Mouse (Mus musculus) liver, embryonic 14 days (tissue): Measurements from ENCODE around the gene Mag. TPM values are rescaled to one million over a fixed set of nuclear protein-coding genes. Genes with fewer than 3 reads are reported as not detected.

Experiments
- polyA plus RNA-seq: library from polyadenylated mRNA; depleted of rRNA; stranded (reverse); fragments of >200 nt; gene quantifications from 2 replicates; pipeline ENCODE4 v1.2.3, GENCODE M21; 2012; rRNA removed

The Mag gene
- polyA plus RNA-seq: 0.17 and 0.22 TPM in 2 replicates

GRCm38 (mm10) chr7:30914732-30915131, at the start of gene Mag:
Gene Mag, minus strand, starts transcription at chr7:30914873.

GRCm38 (mm10) chr7:30956756-30957366, 42.2 kb upstream of the Mag start, which contains the start of gene Usf2:
Gene Usf2, minus strand, starts transcription at chr7:30956803.

GRCm38 (mm10) chr7:30943909-30944635, 29.4 kb upstream of the Mag start, which contains the start of gene Hamp:
Gene Hamp, minus strand, starts transcription at chr7:30944032.

GRCm38 (mm10) chr7:30924581-30924980, 9.9 kb upstream of the Mag start, which contains the start of gene Hamp2:
Gene Hamp2, minus strand, starts transcription at chr7:30924681.

GRCm38 (mm10) chr7:30880176-30880575, 34.5 kb downstream of the Mag start, which contains the start of gene Cd22:
Gene Cd22, minus strand, starts transcription at chr7:30880342.

GRCm38 (mm10) chr7:30861464-30861863, 53.2 kb downstream of the Mag start, which contains the start of gene Ffar1:
Gene Ffar1, minus strand, starts transcription at chr7:30861564.

GRCm38 (mm10) chr7:30856078-30856477, 58.6 kb downstream of the Mag start, which contains the start of gene Ffar3:
Gene Ffar3, minus strand, starts transcription at chr7:30856178.

Other genes with a start within 250 kb of the Mag start
- 24.1 and 28.2 TPM in 2 replicates for gene Haus5, start 249.9 kb downstream of the Mag start, polyA plus RNA-seq
- gene Pmis2, start 243.3 kb downstream of the Mag start, polyA plus RNA-seq: not detected in 2 replicates
- gene 2200002J24Rik, start 215.9 kb downstream of the Mag start, polyA plus RNA-seq: 0.09 and 0.21 TPM in 2 replicates
- 0.74 and 0.90 TPM in 2 replicates for gene Atp4a, start 202.7 kb downstream of the Mag start, polyA plus RNA-seq
- gene Tmem147, start 185.3 kb downstream of the Mag start, polyA plus RNA-seq: 56.5 and 63.8 TPM in 2 replicates
- gene Gapdhs, start 171.2 kb downstream of the Mag start, polyA plus RNA-seq: not detected in 2 replicates
- gene Sbsn, start 163.4 kb downstream of the Mag start, polyA plus RNA-seq: 0.61 and 0.74 TPM in 2 replicates
- 0.16 and 0.25 TPM in 2 replicates for gene Dmkn, start 151.1 kb downstream of the Mag start, polyA plus RNA-seq
- gene Krtdap, start 127.0 kb downstream of the Mag start, polyA plus RNA-seq: 0.20 TPM in 1 of 2 replicates, not detected in the other
- 0.31 and 0.33 TPM in 2 replicates for gene Ffar2, start 91.1 kb downstream of the Mag start, polyA plus RNA-seq
- gene Ffar3, start 58.7 kb downstream of the Mag start, polyA plus RNA-seq: not detected in 2 replicates
- not detected in 2 replicates for gene Ffar1, start 53.3 kb downstream of the Mag start, polyA plus RNA-seq
- 0.23 and 0.37 TPM in 2 replicates for gene Cd22, start 34.5 kb downstream of the Mag start, polyA plus RNA-seq
- gene Hamp2, start 9.8 kb upstream of the Mag start, polyA plus RNA-seq: not detected in 2 replicates
- 11.4 and 20.4 TPM in 2 replicates for gene Hamp, start 29.2 kb upstream of the Mag start, polyA plus RNA-seq
- 45.8 and 51.7 TPM in 2 replicates for gene Usf2, start 41.9 kb upstream of the Mag start, polyA plus RNA-seq
- 11.5 and 13.7 TPM in 2 replicates for gene Lsr, start 58.6 kb upstream of the Mag start, polyA plus RNA-seq
- 1.3 TPM in 2 replicates for gene Fam187b, start 58.9 kb upstream of the Mag start, polyA plus RNA-seq
- 10.0 and 11.3 TPM in 2 replicates for gene Fxyd5, start 127.6 kb upstream of the Mag start, polyA plus RNA-seq
- 0.06 and 0.17 TPM in 2 replicates for gene Fxyd7, start 136.6 kb upstream of the Mag start, polyA plus RNA-seq
- 25.3 and 31.9 TPM in 2 replicates for gene Fxyd1, start 142.3 kb upstream of the Mag start, polyA plus RNA-seq
- gene Lgi4, start 144.5 kb upstream of the Mag start, polyA plus RNA-seq: 0.03 and 0.06 TPM in 2 replicates
- gene Fxyd3, start 161.8 kb upstream of the Mag start, polyA plus RNA-seq: 0.18 and 0.62 TPM in 2 replicates
- 38.6 and 43.5 TPM in 2 replicates for gene Hpn, start 200.4 kb upstream of the Mag start, polyA plus RNA-seq
- 0.86 and 0.97 TPM in 2 replicates for gene Scn1b, start 212.1 kb upstream of the Mag start, polyA plus RNA-seq
- 17.4 and 19.4 TPM in 2 replicates for gene Gramd1a, start 241.0 kb upstream of the Mag start, polyA plus RNA-seq